Mouse (Mus musculus) limb, embryonic 11.5 days (tissue): ENCODE results near the gene Gm38394. TPM values are rescaled to one million over a fixed set of nuclear protein-coding genes. Genes with fewer than 3 reads are reported as not detected.

Experiments used
- ATAC-seq: fragments of 200-750 bp; cut with Nextera tagmentation; 2 replicates; pipeline ENCODE4 v1.8.0; 2017; ENCODE audit warnings: low read depth; ENCODE audit not compliant: insufficient number of reproducible peaks, low FRiP score, low TSS enrichment
- DNase-seq: peaks from one replicate; pipeline ENCODE4 v3.0.0-alpha.2; 2015; ENCODE audit warnings: low spot score
- H3K27ac ChIP-seq: fragments of 300-500 bp; sonication (generic); replicated peaks from 2 replicates; pipeline ENCODE4 v1.5.1; 2014; ENCODE audit warnings: low read depth, mild to moderate bottlenecking, low read length
- H3K27me3 ChIP-seq: fragments of 300-500 bp; sonication (generic); 2 replicates; pipeline ENCODE4 v1.6.1; 2014; ENCODE audit warnings: mild to moderate bottlenecking, low read length, mixed read lengths; ENCODE audit not compliant: control insufficient read depth, insufficient read depth
- H3K36me3 ChIP-seq: fragments of 300-500 bp; sonication (generic); 2 replicates; pipeline ENCODE4 v1.6.1; 2014; ENCODE audit warnings: mild to moderate bottlenecking, low read length, moderate library complexity, mixed read lengths; ENCODE audit not compliant: control insufficient read depth, insufficient read depth
- H3K4me1 ChIP-seq: fragments of 300-500 bp; sonication (generic); 2 replicates; pipeline ENCODE4 v1.6.1; 2014; ENCODE audit warnings: low read length, mixed read lengths; ENCODE audit not compliant: control insufficient read depth, insufficient read depth
- H3K4me2 ChIP-seq: fragments of 300-500 bp; sonication (generic); 2 replicates; pipeline ENCODE4 v1.6.1; 2014; ENCODE audit warnings: low read depth, mild to moderate bottlenecking, moderate library complexity; ENCODE audit not compliant: severe bottlenecking
- H3K4me3 ChIP-seq: fragments of 300-500 bp; sonication (generic); 2 replicates; pipeline ENCODE4 v1.5.1; 2014; ENCODE audit warnings: low read depth, low read length
- H3K9ac ChIP-seq: fragments of 300-500 bp; sonication (generic); 2 replicates; pipeline ENCODE4 v1.6.1; 2014; ENCODE audit warnings: mild to moderate bottlenecking, low read length
- H3K9me3 ChIP-seq: fragments of 300-500 bp; sonication (generic); 2 replicates; pipeline ENCODE4 v1.6.1; 2016; ENCODE audit warnings: low read length; ENCODE audit not compliant: control insufficient read depth
- whole genome bisulfite sequencing: fragments of 180-500 bp; shearing (Covaris S2); extraction: QIAGEN DNeasy Blood & Tissue Kit; methylation state at CpG from one replicate; pipeline ENCODE4 v1.1.7; 2014; 5-methylcytosine and 5-hydroxymethylcytosine counted together
- polyA plus RNA-seq: library from polyadenylated mRNA; unstranded; fragments of >200 nt; fragmentation: Nextera tagmentation; extraction: Ambion mirVana; gene quantifications from 2 replicates; pipeline ENCODE4 v1.2.1, GENCODE M21; 2014

Gene Gm38394
- polyA plus RNA-seq, 1 experiment from 2014 or later, result 9.8 TPM

GRCm38 (mm10) chr1:133632168-133632567, 28.9 kb downstream of the Gm38394 start:
- ATAC-seq (no peak), DNase-seq (no peak)
- Histone ChIP-seq H3K9ac (no peak overlapping the region), H3K4me1 (no peaks in the 10 kb centered on the region), H3K4me2 (no peak overlapping the region), H3K36me3 (peaks cover 25% of the 10 kb centered on the region), H3K27ac (no peak overlapping the region), H3K4me3 (no peak overlapping the region), H3K27me3 (no peaks in the 10 kb centered on the region), H3K9me3 (no peaks in the 10 kb centered on the region)
- 86% methylated on average over 2 of the region's 2 CpGs for WGBS

GRCm38 (mm10) chr1:133625052-133625451, 36.1 kb downstream of the Gm38394 start:
- Histone ChIP-seq H3K4me1 (no peaks in the 10 kb centered on the region), H3K4me3 (no peak overlapping the region), H3K9ac (no peak overlapping the region), H3K9me3 (no peaks in the 10 kb centered on the region), H3K4me2 (no peak overlapping the region), H3K27me3 (no peaks in the 10 kb centered on the region), H3K27ac (no peak overlapping the region), H3K36me3 (peaks cover 32% of the 10 kb centered on the region)
- ATAC-seq, result no peak
- WGBS, result 81% methylated on average over 2 of the region's 2 CpGs
- DNase-seq, result no peak

- H3K9ac ChIP-seq, result no peak overlapping the region
- peaks cover 17% of the 10 kb centered on the region for H3K36me3 ChIP-seq
- no peaks in the 10 kb centered on the region for H3K4me1 ChIP-seq
- 82% methylated on average over 8 of the region's 8 CpGs for WGBS
- H3K27ac ChIP-seq, result no peak overlapping the region
- DNase-seq (no peak), ATAC-seq (no peak)
- no peak overlapping the region for H3K4me3 ChIP-seq
- no peak overlapping the region for H3K4me2 ChIP-seq
- H3K27me3 ChIP-seq, result no peaks in the 10 kb centered on the region
- no peaks in the 10 kb centered on the region for H3K9me3 ChIP-seq
Measured at GRCm38 (mm10) chr1:133618311-133618710, 42.8 kb downstream of the Gm38394 start.

GRCm38 (mm10) chr1:133617908-133618307, 43.2 kb downstream of the Gm38394 start:
- WGBS, result 80% methylated on average over 2 of the region's 2 CpGs
- peaks cover 14% of the 10 kb centered on the region for H3K36me3 ChIP-seq
- ATAC-seq, result no peak
- H3K4me3 ChIP-seq, result no peak overlapping the region
- H3K9me3 ChIP-seq, result no peaks in the 10 kb centered on the region
- no peak for DNase-seq
- H3K4me1 ChIP-seq, result no peaks in the 10 kb centered on the region
- no peak overlapping the region for H3K27ac ChIP-seq
- H3K27me3 ChIP-seq, result no peaks in the 10 kb centered on the region
- H3K4me2 ChIP-seq, result no peak overlapping the region
- no peak overlapping the region for H3K9ac ChIP-seq

- ATAC-seq (no peak), DNase-seq (no peak)
- no peaks in the 10 kb centered on the region; the same call in 1 of the 2 replicates for H3K36me3 ChIP-seq
- H3K4me1 ChIP-seq, result 0 out of 2 replicates have a peak, but pooled peaks cover 2% of the 10 kb centered on the region
- WGBS, result 79% methylated on average over 3 of the region's 3 CpGs
- no peak overlapping the region for H3K27ac ChIP-seq
- H3K27me3 ChIP-seq, result no peaks in the 10 kb centered on the region
- no peaks in the 10 kb centered on the region for H3K9me3 ChIP-seq
- H3K4me3 ChIP-seq, result no peak overlapping the region
- H3K9ac ChIP-seq, result no peak overlapping the region
- H3K4me2 ChIP-seq, result no peak overlapping the region
Measured at GRCm38 (mm10) chr1:133613817-133614216, 47.3 kb downstream of the Gm38394 start.

GRCm38 (mm10) chr1:133611436-133611835, 49.7 kb downstream of the Gm38394 start:
- 0 out of 2 replicates have a peak, but pooled peaks cover 2% of the 10 kb centered on the region for H3K4me1 ChIP-seq
- H3K9ac ChIP-seq, result no peak overlapping the region
- H3K27me3 ChIP-seq, result no peaks in the 10 kb centered on the region
- H3K27ac ChIP-seq, result no peak overlapping the region
- peaks cover 12% of the 10 kb centered on the region for H3K36me3 ChIP-seq
- DNase-seq (no peak), ATAC-seq (no peak)
- no peaks in the 10 kb centered on the region for H3K9me3 ChIP-seq
- H3K4me3 ChIP-seq, result no peak overlapping the region
- no peak overlapping the region for H3K4me2 ChIP-seq
- 83% methylated on average over 1 of the region's 1 CpGs for WGBS

- no peak for ATAC-seq
Measured at GRCm38 (mm10) chr1:133610601-133611000, 50.5 kb downstream of the Gm38394 start.

GRCm38 (mm10) chr1:133609771-133610502, 51.2 kb downstream of the Gm38394 start, which contains the start of gene Snrpe:
Snrpe (minus strand) TSS chr1:133610291.
- no peaks in the 10 kb centered on the region for H3K9me3 ChIP-seq
- peak within 1 kb of the TSS; percentile 90 for H3K4me3 ChIP-seq
- peak within 1 kb of the TSS; percentile 84 for H3K9ac ChIP-seq
- DNase-seq, result peak; percentile 100
- under 1% methylated on average over 73 of the region's 73 CpGs for WGBS
- peak; percentile 94 for ATAC-seq
- no peaks in the 10 kb centered on the region for H3K27me3 ChIP-seq
- H3K4me2 ChIP-seq, result peak within 1 kb of the TSS; percentile 65
- peak within 1 kb of the TSS; percentile 87; the same call in 1 of the 2 replicates for H3K27ac ChIP-seq
- H3K36me3 ChIP-seq, result peaks cover 18% of the 10 kb centered on the region
- 0 out of 2 replicates have a peak, but pooled peaks cover 2% of the 10 kb centered on the region for H3K4me1 ChIP-seq

More at GRCm38 (mm10) chr1:133610601-133611000, 50.5 kb downstream of the Gm38394 start:
- H3K4me1 ChIP-seq, result 0 out of 2 replicates have a peak, but pooled peaks cover 2% of the 10 kb centered on the region
- H3K4me2 ChIP-seq, result no peak overlapping the region
- no peak overlapping the region for H3K4me3 ChIP-seq
- no peak overlapping the region for H3K9ac ChIP-seq
- H3K27ac ChIP-seq, result no peak overlapping the region
- DNase-seq, result no peak
- no peaks in the 10 kb centered on the region for H3K27me3 ChIP-seq
- no peaks in the 10 kb centered on the region for H3K9me3 ChIP-seq
- WGBS, result 57% methylated on average over 6 of the region's 6 CpGs
- peaks cover 14% of the 10 kb centered on the region for H3K36me3 ChIP-seq
